Mouse (Mus musculus) WW6 (cell line): ENCODE measurements around the gene Hbq1a.
"Not testable (repeated sequence)": the region's sequence is repeated elsewhere in the genome, so short reads cannot be mapped to it uniquely, and the experiment has no call there.

ENCODE experiments used
- DNase-seq: peaks from one replicate; pipeline ENCODE4 v3.0.0-alpha.2; 2013; ENCODE audit warnings: low read depth, low spot score

The Hbq1a gene

GRCm38 (mm10) chr11:32299865-32300264 lies at the start of gene Hbq1a:
Gene Hbq1a (plus strand): TSS chr11:32300069.
- DNase-seq: not testable (repeated sequence)

GRCm38 (mm10) chr11:32250880-32251763 lies 48.7 kb upstream of the Hbq1a start:
- DNase-seq: no peak

- DNase-seq: no peak
These were observed 46.7 kb upstream of the Hbq1a start for GRCm38 (mm10) chr11:32253121-32253520.

GRCm38 (mm10) chr11:32256146-32256545 lies 43.7 kb upstream of the Hbq1a start:
- DNase-seq: no peak

GRCm38 (mm10) chr11:32256566-32256965 lies 43.3 kb upstream of the Hbq1a start:
- no peak for DNase-seq

- DNase-seq: no peak
These were observed 37.0 kb upstream of the Hbq1a start for GRCm38 (mm10) chr11:32262674-32263415.

- DNase-seq: no peak
These were observed 34.6 kb upstream of the Hbq1a start for GRCm38 (mm10) chr11:32265117-32265738.

GRCm38 (mm10) chr11:32266194-32266593 lies 33.7 kb upstream of the Hbq1a start:
- no peak for DNase-seq

- no peak for DNase-seq
These were observed 33.1 kb upstream of the Hbq1a start for GRCm38 (mm10) chr11:32266776-32267175.

GRCm38 (mm10) chr11:32267188-32267884 lies 32.5 kb upstream of the Hbq1a start, which contains the start of gene Nprl3:
Gene Nprl3 (minus strand): TSS chr11:32267707.
- DNase-seq: peak; percentile 92

GRCm38 (mm10) chr11:32267964-32268363 lies 31.9 kb upstream of the Hbq1a start:
- no peak for DNase-seq

GRCm38 (mm10) chr11:32268952-32269351 lies 30.9 kb upstream of the Hbq1a start:
- DNase-seq: no peak

GRCm38 (mm10) chr11:32271178-32271577 lies 28.7 kb upstream of the Hbq1a start:
- no peak for DNase-seq

GRCm38 (mm10) chr11:32276347-32276746 lies 23.5 kb upstream of the Hbq1a start, which contains the start of gene Hba-x:
Gene Hba-x (plus strand): TSS chr11:32276400.
- no peak for DNase-seq

- no peak for DNase-seq
These were observed 22.0 kb upstream of the Hbq1a start for GRCm38 (mm10) chr11:32277736-32278457.

- DNase-seq: no peak
These were observed 21.4 kb upstream of the Hbq1a start for GRCm38 (mm10) chr11:32278458-32278957.

GRCm38 (mm10) chr11:32280646-32281045 lies 19.2 kb upstream of the Hbq1a start:
- DNase-seq: no peak

GRCm38 (mm10) chr11:32281416-32282144 lies 18.3 kb upstream of the Hbq1a start:
- no peak for DNase-seq

- DNase-seq: not testable (repeated sequence)
These were observed 16.6 kb upstream of the Hbq1a start, which contains the start of gene Hba-a1 for GRCm38 (mm10) chr11:32283091-32283777. Gene Hba-a1 (plus strand): TSS chr11:32283511.
